Mouse (Mus musculus) right cerebral cortex, postnatal 25 days (tissue): ENCODE data around the gene Dad1.
"Not testable (repeated sequence)": the region's sequence is repeated elsewhere in the genome, so short reads cannot be mapped to it uniquely, and the experiment has no call there.

ENCODE experiments used
- DNase-seq: peaks from one replicate; pipeline ENCODE4 v3.0.0; 2022

Gene Dad1

DNA sequence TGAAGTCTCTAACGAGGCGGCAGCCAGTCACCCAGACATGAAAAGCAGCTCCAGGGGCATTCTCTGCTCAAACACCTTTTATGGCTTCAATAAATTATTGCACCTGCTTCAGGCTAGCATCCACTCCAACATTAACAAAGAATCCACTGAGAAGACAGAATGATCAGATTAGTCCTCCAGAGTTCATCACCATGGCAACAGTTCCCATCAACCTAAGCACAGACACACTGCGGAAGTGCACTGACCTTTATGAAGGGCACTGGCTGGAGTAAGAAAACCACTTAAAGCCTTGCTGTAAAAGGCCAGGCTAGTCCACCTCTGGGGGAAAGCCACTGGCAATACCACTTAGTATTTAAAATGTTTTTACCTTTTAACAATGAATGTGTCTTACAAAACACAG lies 9.7 kb downstream of the Dad1 start:
- DNase-seq = no peak

- no peak for DNase-seq
Observed at GRCm38 (mm10) chr14:54240542-54240941, 13.4 kb downstream of the Dad1 start.

DNA sequence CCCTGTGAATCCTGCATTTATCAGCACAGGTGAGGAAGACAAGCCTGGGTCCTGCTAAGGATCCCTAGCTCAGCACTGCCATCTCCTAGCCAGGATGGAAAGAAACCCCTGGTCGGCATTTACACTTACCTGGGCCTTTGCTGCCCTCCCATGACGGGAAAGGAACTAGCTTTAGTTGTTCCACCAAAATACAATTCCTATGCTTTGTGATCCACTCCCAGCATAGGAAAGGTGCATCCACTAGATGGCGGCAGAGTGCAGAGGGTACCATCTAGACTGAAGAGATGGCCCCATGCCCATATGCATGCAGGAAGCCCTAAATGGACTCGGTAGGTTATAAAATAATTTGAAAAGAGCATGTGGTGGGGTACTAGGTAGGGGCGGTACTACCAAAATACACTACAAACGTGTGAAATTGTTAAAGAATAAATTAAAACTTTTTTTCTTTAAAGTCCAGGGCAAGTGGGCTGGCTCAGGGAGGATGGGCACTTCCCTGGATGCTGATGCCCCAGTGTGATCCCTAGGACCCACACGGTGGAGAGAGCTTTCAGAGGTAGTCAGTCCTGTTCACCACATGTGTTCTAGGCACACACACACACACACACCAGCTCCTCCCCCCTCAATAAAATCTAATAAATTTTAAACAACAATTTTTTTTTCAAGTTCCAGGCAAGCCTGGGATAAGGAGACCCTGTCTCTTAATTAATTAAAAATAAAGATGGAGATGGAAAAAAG lies 14.7 kb downstream of the Dad1 start:
- DNase-seq = peak; percentile 69

DNA sequence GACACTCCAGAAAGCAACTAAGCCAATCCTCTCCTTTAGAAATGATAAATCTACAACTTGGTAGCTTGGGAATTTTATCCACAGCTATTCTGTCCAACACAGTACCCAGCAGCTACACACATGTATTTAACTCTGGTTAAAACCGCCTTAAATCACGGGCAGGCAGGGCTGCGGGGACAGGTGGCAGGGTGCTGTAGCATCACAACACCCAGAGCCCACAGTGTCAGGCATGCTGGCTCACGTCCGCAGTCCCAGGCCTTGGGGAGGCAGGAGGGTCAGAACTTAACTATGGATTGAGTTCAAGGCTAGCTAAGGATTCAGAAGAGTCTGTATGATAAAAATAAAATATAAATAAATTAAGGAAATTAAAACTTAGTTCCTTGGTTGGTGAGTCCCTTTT lies 17.0 kb downstream of the Dad1 start:
- no peak for DNase-seq

GRCm38 (mm10) chr14:54235825-54236540 lies 17.9 kb downstream of the Dad1 start:
- DNase-seq = no peak

- DNase-seq = no peak
Observed at GRCm38 (mm10) chr14:54234231-54235040, 19.5 kb downstream of the Dad1 start.

DNA sequence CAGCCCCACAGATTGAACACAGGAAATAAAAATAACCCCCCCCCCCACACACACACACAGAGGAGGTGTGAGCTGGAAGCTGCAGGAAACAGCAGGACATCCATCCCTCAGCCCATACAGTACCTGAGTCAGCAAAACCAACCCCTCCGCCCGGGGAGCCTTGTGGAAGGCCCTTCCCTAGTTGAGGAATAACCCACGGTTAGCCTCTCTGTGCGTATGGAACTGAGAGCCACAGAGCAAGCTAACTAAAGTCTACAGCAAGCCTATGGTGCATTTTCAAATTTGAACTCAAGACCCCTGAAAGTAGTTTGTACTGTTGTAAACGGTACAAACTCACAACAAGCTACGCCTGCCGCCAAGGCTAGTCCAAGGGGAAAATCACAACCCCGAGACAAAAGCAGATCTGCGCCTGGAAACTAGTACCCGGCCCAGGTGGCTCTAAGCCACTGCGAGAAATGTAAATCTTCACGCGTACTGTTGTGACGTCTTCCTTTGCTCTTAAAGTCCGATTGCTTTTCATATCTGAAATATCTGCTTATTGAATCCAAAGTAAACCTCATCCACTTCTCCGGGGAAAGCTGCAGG lies 20.3 kb downstream of the Dad1 start:
- DNase-seq = no peak

- DNase-seq = no peak
Observed at GRCm38 (mm10) chr14:54232811-54233558, 20.9 kb downstream of the Dad1 start.

- DNase-seq = no peak
Observed at GRCm38 (mm10) chr14:54232143-54232542, 21.8 kb downstream of the Dad1 start.

- no peak for DNase-seq
Observed at GRCm38 (mm10) chr14:54231176-54231956, 22.5 kb downstream of the Dad1 start.

DNA sequence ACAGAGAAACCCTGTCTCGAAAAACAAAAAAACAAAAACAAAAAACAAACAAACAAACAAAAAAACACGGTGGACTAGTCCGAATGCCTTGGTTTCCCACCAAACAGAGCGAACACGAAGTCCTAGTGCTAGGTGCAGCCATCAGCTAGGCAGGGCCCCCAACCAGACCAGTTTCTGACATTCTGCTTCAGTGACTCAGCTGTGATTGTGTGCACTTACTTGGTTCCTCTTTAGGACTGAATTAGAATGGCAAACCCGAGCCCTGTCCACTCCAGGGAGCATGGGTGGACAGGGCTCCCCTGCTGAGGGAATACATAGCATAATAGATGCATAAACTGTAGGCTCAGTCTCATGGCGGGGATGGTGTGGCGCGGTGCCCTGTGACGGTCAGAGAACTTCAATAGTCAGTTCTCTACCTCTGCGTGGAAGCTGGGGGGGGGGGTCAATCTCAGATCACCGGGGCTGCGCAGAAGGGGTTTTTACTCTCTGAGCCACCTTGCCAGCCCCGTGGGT lies 23.2 kb downstream of the Dad1 start:
- DNase-seq = no peak

- DNase-seq = not testable (repeated sequence)
Observed at GRCm38 (mm10) chr14:54229849-54230248, 24.1 kb downstream of the Dad1 start.

- DNase-seq = no peak
Observed at GRCm38 (mm10) chr14:54228933-54229713, 24.8 kb downstream of the Dad1 start.

DNA sequence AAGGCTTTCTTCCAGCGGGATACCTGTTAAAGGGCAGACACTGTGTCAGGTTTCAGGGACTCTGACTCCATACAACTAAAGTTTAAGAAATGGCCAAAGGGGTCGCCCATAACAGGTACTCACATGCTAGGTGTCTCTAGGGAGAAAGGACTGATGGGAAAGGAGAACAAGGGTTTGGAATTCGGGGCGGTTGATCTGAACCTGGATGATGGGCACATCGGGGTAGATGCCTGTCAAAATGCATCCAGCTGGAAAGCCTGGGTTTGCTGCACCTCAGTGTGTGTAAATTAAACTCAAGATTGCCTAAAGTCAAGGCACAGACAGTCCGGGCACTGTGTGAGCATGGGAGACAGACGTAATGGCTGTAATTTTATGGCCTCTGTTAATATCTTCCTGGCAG lies 25.4 kb downstream of the Dad1 start:
- DNase-seq = no peak

DNA sequence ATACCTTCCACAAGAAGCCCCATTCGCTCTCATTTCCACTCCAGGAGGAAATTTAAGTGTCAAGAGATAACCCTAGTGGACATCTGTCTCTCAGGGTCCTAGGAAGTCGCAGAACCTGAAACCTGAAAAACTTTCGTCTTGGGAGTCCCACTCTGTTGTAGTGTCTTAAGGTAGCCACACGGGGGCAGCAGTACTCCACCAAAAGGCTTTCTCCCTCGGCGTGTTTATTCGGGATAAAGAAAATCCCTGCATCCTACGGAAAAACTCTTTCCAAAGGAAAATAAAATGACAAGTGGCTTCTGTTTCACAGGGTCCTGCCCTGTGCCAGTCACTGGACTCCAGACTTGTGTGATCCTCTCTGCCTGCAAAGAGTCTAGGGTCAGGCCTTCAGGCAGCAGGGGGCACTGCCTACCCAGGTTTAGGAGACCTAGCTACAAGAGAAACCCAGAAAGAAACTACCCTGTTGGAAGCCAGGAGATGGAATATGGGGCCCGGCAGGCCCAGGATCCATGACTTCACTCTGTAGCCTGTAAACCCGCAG lies 25.9 kb downstream of the Dad1 start:
- DNase-seq = peak; percentile 55

GRCm38 (mm10) chr14:54226911-54227811 lies 26.7 kb downstream of the Dad1 start:
- DNase-seq = no peak

DNA sequence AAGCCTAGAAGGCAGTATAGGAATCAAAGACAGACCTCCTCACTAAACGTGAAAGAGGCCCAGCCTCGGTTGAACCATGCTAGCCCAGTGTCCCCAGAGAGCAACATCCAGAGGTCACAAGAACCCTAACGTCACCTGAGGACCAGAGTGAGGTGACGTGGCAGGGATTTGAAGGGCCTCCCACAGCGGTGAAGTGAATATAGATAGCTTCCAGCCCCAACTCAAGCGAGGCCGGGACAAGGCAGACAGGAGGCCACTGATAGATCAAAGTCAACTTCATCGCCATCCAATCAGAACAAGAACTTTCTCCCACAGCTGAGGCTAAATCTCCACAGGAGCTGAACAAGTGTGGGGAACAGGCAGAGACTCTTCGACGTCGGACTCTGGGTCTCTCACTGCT lies 28.2 kb downstream of the Dad1 start:
- no peak for DNase-seq

- DNase-seq = no peak
Observed at GRCm38 (mm10) chr14:54224484-54225467, 29.1 kb downstream of the Dad1 start.
